ENCODE assay signal across 9 mouse cellular contexts in genomic region chr4:148607758-148608157, GRCm38 (mm10). TPM values are rescaled to one million over a fixed set of nuclear protein-coding genes. Genes with fewer than 3 reads are reported as not detected.
DNase-seq lines count a peak whose midpoint lies in the region; ATAC-seq and TF ChIP-seq lines count a peak whose summit lies in the region.
"Had no signal": no experiment of that assay in that cellular context is flagged by ENCODE, and none has a peak within 500 bp of the region (broad histone marks: within the 10 kb centered on the region; RNA-seq: fewer than 3 reads in every experiment).

No protein-coding gene starts in this region.

- no peak overlapping the region for H3K27ac ChIP-seq in CH12.LX (ENCODE audit: insufficient read depth, low read depth)
- no peak overlapping the region for H3K27ac ChIP-seq in intestine, embryonic 15.5 days

- TF ChIP-seq POLR2A in CH12.LX (IDR thresholded peaks at IDR 0.05; ENCODE audit: low read depth, low read length), result no peak
- no peak for TF ChIP-seq POLR2A in lung, adult 2 months (IDR thresholded peaks at IDR 0.05; ENCODE audit: borderline replicate concordance, extremely low read depth, low read depth, low read length)

- H3K4me2 ChIP-seq in CH12.LX (ENCODE audit: insufficient read depth, low read depth, poor library complexity, severe bottlenecking), result no peak overlapping the region
- H3K4me2 ChIP-seq in intestine, embryonic 15.5 days (replicated peaks), result no peak overlapping the region

- WGBS in intestine, embryonic 15.5 days, result 29% methylated on average over 5 of the region's 5 CpGs
- WGBS in lung, adult 2 months, result 15% methylated on average over 5 of the region's 5 CpGs

- peaks cover 0 to 10% of the 10 kb centered on the region in 2 experiments; a peak in 2 of 4 replicates for H3K4me1 ChIP-seq in CH12.LX (ENCODE audit: control insufficient read depth in 1 of 2, insufficient read depth in 2 of 2)
- 0 out of 2 replicates have a peak, but pooled peaks cover 4% of the 10 kb centered on the region for H3K4me1 ChIP-seq in intestine, embryonic 15.5 days (replicated peaks)
- no peaks in the 10 kb centered on the region for H3K4me1 ChIP-seq in lung, adult 2 months (ENCODE audit: control insufficient read depth, insufficient read depth, low read length)

- H3K27me3 ChIP-seq in CH12.LX (replicated peaks), result no peaks in the 10 kb centered on the region
- H3K27me3 ChIP-seq in intestine, embryonic 15.5 days (replicated peaks), result no peaks in the 10 kb centered on the region

- H3K36me3 ChIP-seq in CH12.LX (replicated peaks in 1 of 2; ENCODE audit: control insufficient read depth in 1 of 2, insufficient read depth in 1 of 2, low read length in 1 of 2), result peaks cover 4 to 34% of the 10 kb centered on the region in 2 experiments
- no peaks in the 10 kb centered on the region for H3K36me3 ChIP-seq in intestine, embryonic 15.5 days

- DNase-seq in 3T3-L1 (ENCODE audit: low read depth, low spot score) (peak; percentile 77), CH12.LX (ENCODE audit: extremely low read depth) (peak; percentile 72)
- DNase-seq in c-Kit-positive CD71-positive TER-119-negative erythroid progenitor cells, embryonic 14.5 days (ENCODE audit: low read depth), result peak; percentile 65
- DNase-seq in lung, adult 2 months, result peak; percentile 68
- DNase-seq in right cerebral cortex, postnatal 4 days, result peak; percentile 84

- no peak overlapping the region for H3K4me3 ChIP-seq in CH12.LX (replicated peaks in 1 of 3; ENCODE audit: low read depth in 2 of 3, low read length in 2 of 3, poor library complexity in 1 of 3)
- no peak overlapping the region for H3K4me3 ChIP-seq in intestine, embryonic 15.5 days (replicated peaks)
- H3K4me3 ChIP-seq in lung, adult 2 months (replicated peaks; ENCODE audit: extremely low read depth, low read depth, low read length), result no peak overlapping the region

- TF ChIP-seq CTCF in CH12.LX (conservative IDR thresholded peaks at IDR 0.05 in 1 of 2, IDR thresholded peaks at IDR 0.05 in 1 of 2; ENCODE audit: low read depth in 2 of 2, low read length in 2 of 2), result peak; percentile 63 to 91
- TF ChIP-seq CTCF in lung, adult 2 months (IDR thresholded peaks at IDR 0.05; ENCODE audit: insufficient read depth, low read length), result peak; percentile 85

- peak; percentile 92 for TF ChIP-seq RAD21 in CH12.LX (IDR thresholded peaks at IDR 0.05; ENCODE audit: low read depth, low read length)

- TF ChIP-seq EP300 in CH12.LX (IDR thresholded peaks at IDR 0.05; ENCODE audit: low read length), result no peak

- H3K79me2 ChIP-seq in CH12.LX (replicated peaks; ENCODE audit: control insufficient read depth, extremely low read depth, insufficient read depth, poor library complexity, severe bottlenecking), result no peaks in the 10 kb centered on the region

- in situ Hi-C loops in CH12.LX (cut with MboI; ENCODE audit: low pct_ligation_motif_present, low pct_unique_long_range_greater_than_20kb, low sequenced_read_pairs), result loop anchor here (25.0 kb wide), 1 partner anchor 445 kb away; the partner anchor contains the start of genes Fbxo2, Fbxo44 and Fbxo6

- dilution Hi-C loops in CH12.LX (cut with MboI; ENCODE audit: extremely low pct_ligation_motif_present, extremely low pct_unique_long_range_greater_than_20kb, low sequenced_read_pairs), result no loop called here

- 0 out of 2 replicates have a peak, but pooled peaks have one; percentile 35 for ATAC-seq in frontal cortex, adult (ENCODE audit: low TSS enrichment)
- ATAC-seq in intestine, embryonic 15.5 days, result peak; percentile 54
- no peak for ATAC-seq in erythroid progenitor cell, adult 5-6 weeks (replicated peaks; ENCODE audit: low FRiP score, poor library complexity, severe bottlenecking)

- H3K9me3 ChIP-seq in CH12.LX (replicated peaks; ENCODE audit: low read length), result no peaks in the 10 kb centered on the region
- H3K9me3 ChIP-seq in intestine, embryonic 15.5 days, result no peaks in the 10 kb centered on the region

- no peak overlapping the region for H3K9ac ChIP-seq in CH12.LX (ENCODE audit: insufficient read depth, low read depth)
- H3K9ac ChIP-seq in intestine, embryonic 15.5 days, result no peak overlapping the region

TF ChIP-seq in CH12.LX, 34 proteins besides CTCF, POLR2A, EP300 and RAD21:
- TF ChIP-seq CHD1 (IDR thresholded peaks at IDR 0.05; ENCODE audit: low read depth, low read length), result no peak
- peak; percentile 55 for TF ChIP-seq SMC3 (IDR thresholded peaks at IDR 0.05; ENCODE audit: low read depth, low read length)
- TF ChIP-seq NELFE (IDR thresholded peaks at IDR 0.05; ENCODE audit: low read depth, low read length), result 0 out of 2 replicates have a peak, but pooled peaks have one; percentile 25

RNA-seq across cellular contexts. Expression of gene Masp2, which starts 5.4 kb away (rescaled TPM):
- total RNA-seq in CH12.LX (2012; rRNA removed) (0.85 and 1.3 TPM in 2 replicates), CH12.LX (2014; rRNA removed) (0.11 TPM in 1 of 2 replicates, not detected in the other)
- 0.21 TPM in 1 of 2 replicates, not detected in the other for polyA plus RNA-seq in CH12.LX (2012; ENCODE audit: insufficient read length, low read depth)
- 0.33 and 0.95 TPM in 2 replicates for polyA plus RNA-seq in intestine, embryonic 15.5 days (2015; fragmentation: Nextera tagmentation; extraction: Ambion mirVana)
- polyA plus RNA-seq in lung, adult 2 months (2012; rRNA removed), result 0.28 and 1.9 TPM in 2 replicates
- total RNA-seq in erythroid progenitor cell, adult 5-6 weeks (2015; ENCODE audit: low replicate concordance), result not detected in 2 replicates
- 2.8 TPM in 1 of 2 replicates, not detected in the other for total RNA-seq in erythroid progenitor cell, adult 5-6 weeks (2017; ENCODE audit: low replicate concordance)
- polyA plus RNA-seq: large intestine, adult 2 months had no signal

RNA-seq across cellular contexts. Expression of gene Srm, which starts 16.5 kb away (rescaled TPM):
- total RNA-seq in CH12.LX (2012; rRNA removed) (151 and 213 TPM in 2 replicates), CH12.LX (2014; rRNA removed) (127 and 136 TPM in 2 replicates)
- 521 and 640 TPM in 2 replicates for polyA plus RNA-seq in CH12.LX (2012; ENCODE audit: insufficient read length, low read depth)
- polyA plus RNA-seq in intestine, embryonic 15.5 days (2015; fragmentation: Nextera tagmentation; extraction: Ambion mirVana), result 207 and 224 TPM in 2 replicates
- polyA plus RNA-seq in lung, adult 2 months (2012; rRNA removed), result 35.5 and 37.1 TPM in 2 replicates
- 11.3 and 14.1 TPM in 2 replicates for total RNA-seq in erythroid progenitor cell, adult 5-6 weeks (2015; ENCODE audit: low replicate concordance)
- total RNA-seq in erythroid progenitor cell, adult 5-6 weeks (2017; ENCODE audit: low replicate concordance), result 1.0 and 4.5 TPM in 2 replicates

RNA-seq across cellular contexts. Expression of gene Tardbp, which starts 19.1 kb away (rescaled TPM):
- total RNA-seq in CH12.LX (2012; rRNA removed) (176 and 238 TPM in 2 replicates), CH12.LX (2014; rRNA removed) (341 and 403 TPM in 2 replicates)
- polyA plus RNA-seq in CH12.LX (2012; ENCODE audit: insufficient read length, low read depth), result 617 and 618 TPM in 2 replicates
- polyA plus RNA-seq in intestine, embryonic 15.5 days (2015; fragmentation: Nextera tagmentation; extraction: Ambion mirVana), result 272 and 318 TPM in 2 replicates
- polyA plus RNA-seq in lung, adult 2 months (2012; rRNA removed), result 56.4 and 112 TPM in 2 replicates
- 230 and 350 TPM in 2 replicates for total RNA-seq in erythroid progenitor cell, adult 5-6 weeks (2015; ENCODE audit: low replicate concordance)
- total RNA-seq in erythroid progenitor cell, adult 5-6 weeks (2017; ENCODE audit: low replicate concordance), result 315 and 491 TPM in 2 replicates

RNA-seq across cellular contexts. Expression of gene Gm572, which starts 35.4 kb away (rescaled TPM):
- total RNA-seq in CH12.LX (2012; rRNA removed) (not detected in 2 replicates), CH12.LX (2014; rRNA removed) (not detected in 2 replicates)
- not detected in 2 replicates for polyA plus RNA-seq in CH12.LX (2012; ENCODE audit: insufficient read length, low read depth)
- not detected in 2 replicates for polyA plus RNA-seq in intestine, embryonic 15.5 days (2015; fragmentation: Nextera tagmentation; extraction: Ambion mirVana)
- 0.13 TPM in 1 of 2 replicates, not detected in the other for polyA plus RNA-seq in lung, adult 2 months (2012; rRNA removed)
- total RNA-seq in erythroid progenitor cell, adult 5-6 weeks (2015; ENCODE audit: low replicate concordance), result not detected in 2 replicates
- not detected in 2 replicates for total RNA-seq in erythroid progenitor cell, adult 5-6 weeks (2017; ENCODE audit: low replicate concordance)
- polyA plus RNA-seq: large intestine, adult 2 months had no signal

RNA-seq across cellular contexts. Expression of gene Exosc10, which starts 49.5 kb away (rescaled TPM):
- total RNA-seq in CH12.LX (2012; rRNA removed) (61.8 and 75.4 TPM in 2 replicates), CH12.LX (2014; rRNA removed) (36.7 and 40.1 TPM in 2 replicates)
- 90.7 and 108 TPM in 2 replicates for polyA plus RNA-seq in CH12.LX (2012; ENCODE audit: insufficient read length, low read depth)
- polyA plus RNA-seq in intestine, embryonic 15.5 days (2015; fragmentation: Nextera tagmentation; extraction: Ambion mirVana), result 73.4 and 74.4 TPM in 2 replicates
- polyA plus RNA-seq in lung, adult 2 months (2012; rRNA removed), result 26.5 and 33.4 TPM in 2 replicates
- 27.4 and 31.9 TPM in 2 replicates for total RNA-seq in erythroid progenitor cell, adult 5-6 weeks (2015; ENCODE audit: low replicate concordance)
- 20.1 and 41.5 TPM in 2 replicates for total RNA-seq in erythroid progenitor cell, adult 5-6 weeks (2017; ENCODE audit: low replicate concordance)
